Mouse (Mus musculus) frontal cortex, adult 2 months (tissue): ENCODE data around the gene Pla2g12b. TPM values are rescaled to one million over a fixed set of nuclear protein-coding genes. Genes with fewer than 3 reads are reported as not detected.
"Not testable (repeated sequence)": the region's sequence is repeated elsewhere in the genome, so short reads cannot be mapped to it uniquely, and the experiment has no call there.

ENCODE experiments used
- DNase-seq, 2 experiments: peaks; one replicate each; pipeline ENCODE4 v3.0.0; 2022; ENCODE audit warnings: low spot score in 1 of 2; ENCODE audit errors: extremely low spot score in 1 of 2
- polyA plus RNA-seq: library from polyadenylated mRNA; depleted of rRNA; stranded (reverse); fragments of >200 nt; gene quantifications from 2 replicates; pipeline ENCODE4 v1.2.3, GENCODE M21; 2012; rRNA removed

Gene Pla2g12b
- polyA plus RNA-seq, result 0.16 TPM in 1 of 2 replicates, not detected in the other

DNA sequence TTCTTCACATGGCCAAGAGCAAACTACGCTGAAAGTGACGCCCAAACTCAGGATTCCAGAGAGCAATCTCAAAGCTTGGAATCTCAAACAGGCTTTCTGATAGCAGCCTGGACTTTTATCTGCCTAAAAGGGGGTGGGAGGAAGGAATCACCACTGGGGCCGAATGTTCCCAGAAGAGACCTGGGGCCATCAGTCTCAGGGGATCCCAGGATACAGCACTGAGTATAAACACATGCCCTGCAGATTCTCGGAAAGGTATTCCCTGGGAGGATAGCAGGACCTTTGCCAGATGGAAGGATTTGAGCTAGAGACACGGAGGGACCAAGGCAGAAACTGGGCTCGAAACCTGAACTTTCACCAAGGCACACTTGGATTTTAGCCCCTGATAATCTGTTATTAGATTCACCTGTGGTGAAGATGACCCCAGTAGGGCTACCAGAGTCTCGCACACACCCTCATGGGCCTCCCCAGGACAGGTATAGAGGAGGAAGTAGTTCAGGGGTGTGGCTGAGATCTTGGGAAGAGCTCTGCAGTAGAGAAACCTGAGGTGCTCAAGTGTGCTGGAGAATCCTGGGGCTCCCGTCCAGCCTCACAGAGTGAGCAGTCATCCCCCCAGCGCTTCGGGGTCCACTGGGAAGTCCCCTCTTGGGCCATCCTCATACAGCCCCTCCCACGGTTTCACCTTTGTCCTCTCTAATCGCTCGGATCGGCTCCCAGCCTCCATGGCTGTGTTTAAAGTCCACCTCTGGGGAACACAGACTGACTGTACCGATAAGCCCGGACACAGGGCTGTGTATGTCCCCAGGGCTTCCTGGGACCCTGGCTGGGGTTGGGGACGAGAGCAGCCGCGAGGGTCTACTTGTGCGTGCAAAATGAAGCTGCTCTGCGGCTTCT lies at the start of gene Pla2g12b:
Gene Pla2g12b (plus strand): TSS at position 762 of the 894 bp plus-strand sequence.
- no peak for DNase-seq

DNA sequence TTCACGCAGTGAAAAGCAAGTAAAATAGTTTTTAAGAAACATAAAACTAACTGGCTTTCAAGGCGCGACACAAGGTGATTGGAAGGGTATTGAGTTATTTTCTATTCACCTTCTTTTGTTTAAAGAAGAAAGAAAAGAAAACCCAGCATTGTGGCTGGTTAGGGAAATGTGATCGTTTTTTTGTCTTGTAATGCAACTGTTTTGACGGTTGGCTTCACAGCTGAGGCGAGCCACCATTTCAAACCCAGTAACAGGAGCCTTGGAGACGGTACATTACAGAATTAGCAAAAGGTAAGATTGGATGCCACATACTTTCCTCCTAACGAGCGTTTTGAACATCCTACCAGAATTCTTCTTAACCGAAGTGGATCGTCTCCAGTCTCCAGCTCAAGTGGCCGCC lies 49.3 kb upstream of the Pla2g12b start:
- no peak for DNase-seq

DNA sequence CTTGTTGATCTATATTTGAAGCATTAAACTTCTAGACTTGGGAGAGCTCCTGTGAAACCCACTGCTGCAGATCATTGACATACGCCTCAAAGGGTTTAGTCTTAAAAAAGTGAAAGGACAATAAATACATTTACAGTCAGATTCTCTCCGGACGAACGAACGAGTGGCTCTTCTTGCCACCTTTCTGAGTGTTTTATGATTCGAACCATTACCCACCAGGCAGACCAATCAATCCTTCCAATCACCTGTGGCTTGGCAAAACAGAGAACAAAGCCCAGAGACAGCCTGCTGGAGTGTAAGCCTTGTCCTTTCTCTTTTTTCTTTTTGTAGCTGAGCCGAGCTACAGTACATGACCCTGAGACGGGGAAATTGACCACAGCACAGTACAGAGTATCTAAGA lies 48.4 kb upstream of the Pla2g12b start:
- no peak for DNase-seq

DNA sequence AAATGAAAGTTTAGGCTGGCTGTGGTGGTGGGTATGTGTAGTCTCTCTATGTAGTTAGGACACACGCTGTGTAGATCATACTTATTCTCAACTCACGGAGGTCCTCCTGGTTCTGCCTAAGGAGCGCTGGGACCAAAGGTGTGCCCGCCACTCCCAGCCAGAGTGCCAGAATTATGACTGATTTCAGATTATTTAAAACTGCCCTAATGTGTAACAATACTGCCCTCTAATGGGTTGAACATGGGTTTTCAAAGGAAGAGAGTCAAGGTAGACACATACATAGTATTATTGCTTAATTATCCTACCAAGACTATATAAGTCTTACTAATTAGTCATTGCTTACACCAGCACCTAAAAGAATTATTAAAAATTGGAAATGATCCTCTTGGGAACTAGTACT lies 44.7 kb upstream of the Pla2g12b start:
- DNase-seq, result peak in 1 of 2 experiments; percentile 14

DNA sequence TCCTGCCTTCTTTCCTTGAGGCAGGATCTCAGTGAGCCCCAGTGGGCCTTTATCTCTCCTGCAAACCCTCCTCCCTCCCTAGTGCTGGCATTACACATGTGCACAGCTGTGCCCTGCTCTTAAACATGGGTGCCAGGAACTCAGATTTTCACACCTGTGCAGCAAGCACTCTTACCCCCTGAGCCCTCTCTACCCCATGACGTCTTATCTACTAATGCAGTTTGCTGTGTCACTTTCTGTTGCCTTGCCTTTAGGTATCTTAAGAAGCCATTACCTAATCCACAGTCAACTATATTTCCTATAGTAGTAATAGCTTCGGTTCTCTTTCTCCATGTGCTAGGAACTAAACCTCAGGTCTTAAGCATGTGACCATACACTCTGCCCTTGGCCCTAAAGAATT lies 40.3 kb upstream of the Pla2g12b start:
- no peak for DNase-seq

DNA sequence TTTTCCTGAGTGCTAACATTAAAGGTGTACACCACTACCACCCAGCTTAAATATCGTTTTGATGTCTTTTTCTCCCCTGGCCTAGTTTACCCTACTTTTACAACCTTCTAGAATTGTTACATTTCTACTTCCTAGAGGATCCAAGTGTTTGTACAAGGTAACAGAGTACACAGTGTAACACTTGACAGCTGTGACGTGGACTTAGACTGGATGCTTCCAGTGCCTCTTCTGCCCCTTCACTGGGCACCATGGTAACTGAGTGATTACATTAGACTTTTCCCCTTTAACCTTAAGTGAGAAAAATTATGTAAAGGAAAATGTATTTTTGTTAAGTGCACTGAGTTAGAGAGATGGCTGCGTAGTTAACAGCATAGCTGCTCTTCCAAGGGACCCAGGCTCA lies 38.9 kb upstream of the Pla2g12b start:
- no peak for DNase-seq

DNA sequence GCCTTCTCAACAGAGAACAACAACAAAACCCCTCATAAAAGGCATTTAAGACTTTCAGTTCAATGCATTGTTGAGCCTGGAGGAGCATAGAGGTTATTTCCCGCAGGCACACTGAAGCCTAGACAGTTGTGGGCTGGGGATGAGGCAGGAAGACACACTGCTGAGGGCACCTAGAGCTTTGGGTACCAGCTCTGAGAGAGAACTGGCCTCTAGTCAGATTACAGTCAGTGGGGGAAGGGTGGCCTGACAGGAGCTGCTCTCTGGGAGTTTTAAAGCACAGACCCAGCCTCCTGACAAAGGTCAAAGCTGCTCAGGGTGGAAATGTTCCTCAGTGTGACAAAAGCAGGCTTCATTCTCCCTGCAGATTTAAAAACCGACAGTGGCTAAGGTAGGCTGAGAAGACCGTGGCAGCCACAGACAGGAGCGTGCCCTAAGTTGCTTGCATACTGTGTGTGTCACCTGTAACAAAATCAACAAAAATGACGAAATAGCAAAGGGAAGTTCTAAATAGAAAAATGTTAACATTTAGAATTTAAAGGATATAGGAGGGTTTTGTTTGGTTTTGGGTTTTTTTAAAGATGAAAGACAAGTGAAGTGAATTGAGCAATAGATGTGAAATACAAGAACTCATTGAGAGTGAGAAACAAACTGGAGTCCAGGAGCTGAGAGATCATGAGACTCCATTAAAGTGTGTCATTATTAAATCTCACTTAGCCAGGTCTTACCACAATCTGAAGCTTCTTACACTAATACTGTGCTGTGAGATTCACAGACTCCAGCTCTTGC lies 37.5 kb upstream of the Pla2g12b start:
- DNase-seq, result no peak

DNA sequence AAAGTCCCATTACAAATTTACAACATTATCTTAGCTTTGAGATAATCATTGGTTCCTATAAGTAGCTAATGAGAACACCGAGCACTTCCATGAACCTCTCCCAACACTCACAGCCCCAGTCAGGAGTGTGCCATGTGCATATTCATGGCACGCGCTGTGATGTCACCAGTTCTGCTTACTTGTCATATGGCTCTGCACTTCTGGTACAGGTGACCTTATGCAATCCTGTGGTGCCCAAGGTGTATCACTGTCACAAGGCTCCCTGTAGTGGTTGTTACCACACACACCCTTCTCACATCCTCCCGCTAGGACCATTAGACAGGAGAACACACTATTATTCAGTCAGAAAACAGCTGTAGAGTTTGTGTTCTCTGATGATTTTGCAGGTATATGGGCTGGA lies 36.7 kb upstream of the Pla2g12b start:
- DNase-seq, result no peak

DNA sequence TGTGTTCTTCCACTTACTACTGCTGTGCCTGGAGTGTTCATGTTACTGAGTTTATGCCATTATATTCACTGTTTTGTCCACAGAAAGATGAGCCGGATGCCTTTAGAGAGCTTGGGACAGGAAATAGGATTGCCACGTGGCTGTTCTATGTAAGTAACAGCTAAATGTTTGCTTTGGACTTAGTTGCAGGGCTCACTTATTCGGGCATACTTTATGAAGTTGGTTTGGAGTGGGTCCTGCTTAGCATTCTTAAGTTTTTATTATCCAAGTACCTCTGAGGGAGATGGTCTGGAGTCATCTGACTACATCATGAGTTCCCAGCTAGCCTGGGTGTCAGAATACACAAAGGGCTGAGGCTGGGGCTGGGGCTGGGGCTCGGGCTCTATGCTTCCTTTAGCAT lies 36.3 kb upstream of the Pla2g12b start:
- DNase-seq, result no peak

DNA sequence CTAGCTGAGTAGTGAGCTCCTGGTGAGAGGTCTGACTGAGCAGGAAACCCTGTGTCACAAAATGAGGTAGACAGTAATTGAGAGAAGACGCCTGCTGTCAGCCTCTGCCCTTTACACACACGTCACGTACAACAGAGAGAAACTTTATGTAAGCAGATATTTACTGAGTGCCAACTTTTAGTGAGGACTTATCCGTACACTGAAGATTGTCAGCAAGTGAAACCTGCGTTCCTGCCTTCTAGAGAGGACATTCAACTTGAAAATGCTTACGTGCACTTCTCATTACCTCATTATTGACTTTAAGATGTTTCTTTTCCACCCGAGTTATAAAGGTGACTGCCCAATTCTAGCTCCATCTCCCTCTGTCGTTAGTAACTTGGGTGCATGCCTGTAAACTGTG lies 34.7 kb upstream of the Pla2g12b start:
- DNase-seq, result no peak

DNA sequence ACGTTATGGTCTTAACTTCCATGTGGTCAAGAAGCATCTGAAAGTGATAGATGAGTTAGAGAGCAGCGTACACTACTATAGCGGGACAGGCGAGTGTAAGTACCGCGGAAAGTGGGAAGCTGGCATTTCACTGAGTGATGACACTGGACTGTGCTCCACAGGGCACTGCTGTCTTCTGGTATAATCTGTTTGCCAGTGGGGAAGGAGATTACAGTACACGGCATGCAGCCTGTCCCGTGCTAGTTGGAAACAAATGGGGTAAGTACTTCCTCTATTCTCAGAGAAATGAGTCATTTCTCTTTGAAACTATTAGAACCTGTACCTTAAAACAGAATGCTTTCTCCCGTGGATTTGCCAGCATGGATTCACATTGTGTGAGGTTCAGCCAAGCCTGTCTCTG lies 34.0 kb upstream of the Pla2g12b start:
- no peak for DNase-seq

DNA sequence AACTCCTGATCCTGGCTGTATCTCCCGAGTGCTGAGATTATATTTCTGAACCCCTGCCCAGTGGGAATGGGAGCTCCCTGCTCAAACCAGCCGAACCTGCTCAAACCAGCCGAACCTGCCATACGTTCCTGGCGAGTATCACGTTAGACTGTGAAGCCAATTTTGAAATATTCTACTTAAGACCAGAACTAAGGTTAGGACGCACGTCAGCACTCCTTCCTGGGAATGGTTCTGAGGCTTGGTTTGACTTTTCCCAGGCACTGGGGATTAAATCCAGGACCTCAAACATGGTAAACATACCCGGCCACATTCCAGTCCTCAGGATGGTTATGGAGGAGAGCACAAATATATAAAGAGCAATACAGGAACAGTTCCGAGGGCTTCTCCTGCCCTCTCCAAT lies 25.6 kb upstream of the Pla2g12b start:
- no peak for DNase-seq

DNA sequence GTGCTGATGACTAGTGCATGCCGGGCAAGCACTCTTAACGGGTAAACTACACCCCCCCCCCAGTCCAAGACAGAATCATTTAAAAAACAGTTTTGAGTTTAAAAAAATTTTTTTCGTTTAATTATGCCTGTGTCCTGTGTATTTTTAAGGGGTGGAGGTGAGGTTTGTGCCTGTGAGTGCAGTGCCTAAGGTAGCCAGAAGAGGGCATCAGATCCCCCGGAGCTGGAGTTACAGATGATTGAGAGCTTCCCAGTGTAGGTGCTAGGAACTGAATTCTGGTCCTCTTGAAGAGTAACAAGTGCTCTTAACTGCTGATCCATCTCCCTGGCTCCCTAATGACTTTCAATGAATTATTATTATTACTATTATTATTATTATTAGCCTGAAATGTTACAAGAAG lies 24.7 kb upstream of the Pla2g12b start:
- no peak for DNase-seq

DNA sequence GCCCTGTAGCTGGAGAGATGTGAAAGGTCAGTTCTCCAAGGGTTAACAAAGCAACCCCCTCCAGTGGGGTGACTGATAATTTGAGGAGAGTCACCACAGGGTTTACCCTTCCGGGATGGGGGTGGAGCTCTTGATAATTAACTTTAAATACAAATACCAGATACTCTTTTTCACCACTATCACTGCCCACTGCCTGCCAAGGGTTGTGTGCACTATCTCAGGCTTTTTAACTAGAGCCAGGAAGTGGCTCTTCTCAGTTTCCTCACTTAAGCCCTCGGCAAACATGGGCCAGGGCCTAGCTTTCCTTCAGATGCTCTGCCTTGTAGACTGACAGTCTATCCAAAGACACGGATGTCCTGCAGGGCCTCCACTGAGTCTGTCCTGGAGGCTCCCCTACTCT lies 23.5 kb upstream of the Pla2g12b start:
- DNase-seq, result no peak

DNA sequence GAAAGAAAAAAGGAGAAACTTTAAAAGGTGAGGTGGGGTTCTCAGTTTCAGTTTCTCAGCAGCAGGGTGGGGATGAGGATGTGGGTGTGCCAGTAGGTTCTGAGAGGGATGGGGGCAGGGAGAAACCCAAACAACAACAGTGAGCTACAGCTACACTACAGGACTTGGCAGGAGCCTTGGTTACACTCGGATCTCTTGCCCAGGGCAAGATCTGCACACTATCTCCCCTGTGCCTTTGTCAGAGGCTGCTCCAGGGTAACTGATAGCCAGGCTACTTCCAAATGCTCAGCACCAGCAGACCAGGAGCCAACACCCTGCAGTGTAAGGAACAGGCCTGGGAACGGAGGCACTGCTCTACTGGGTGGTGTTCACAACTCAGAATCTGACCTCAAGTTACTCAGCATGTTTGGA lies 23.0 kb upstream of the Pla2g12b start:
- no peak for DNase-seq

DNA sequence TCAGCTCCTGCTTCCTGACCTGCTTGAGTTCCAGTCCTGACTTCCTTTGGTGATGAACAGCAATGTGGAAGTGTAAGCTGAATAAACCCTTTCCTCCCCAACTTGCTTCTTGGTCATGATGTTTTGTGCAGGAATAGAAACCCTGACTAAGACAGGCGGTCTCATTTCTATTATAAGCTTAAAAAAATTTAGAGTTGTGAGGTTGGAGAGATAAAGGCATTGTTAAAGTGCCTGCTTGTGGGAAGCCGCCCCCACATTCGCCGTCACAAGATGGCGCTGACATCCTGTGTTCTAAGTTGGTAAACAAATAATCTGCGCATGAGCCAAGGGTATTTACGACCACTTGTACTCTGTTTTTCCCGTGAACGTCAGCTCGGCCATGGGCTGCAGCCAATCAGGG lies 21.9 kb upstream of the Pla2g12b start:
- not testable (repeated sequence) for DNase-seq

DNA sequence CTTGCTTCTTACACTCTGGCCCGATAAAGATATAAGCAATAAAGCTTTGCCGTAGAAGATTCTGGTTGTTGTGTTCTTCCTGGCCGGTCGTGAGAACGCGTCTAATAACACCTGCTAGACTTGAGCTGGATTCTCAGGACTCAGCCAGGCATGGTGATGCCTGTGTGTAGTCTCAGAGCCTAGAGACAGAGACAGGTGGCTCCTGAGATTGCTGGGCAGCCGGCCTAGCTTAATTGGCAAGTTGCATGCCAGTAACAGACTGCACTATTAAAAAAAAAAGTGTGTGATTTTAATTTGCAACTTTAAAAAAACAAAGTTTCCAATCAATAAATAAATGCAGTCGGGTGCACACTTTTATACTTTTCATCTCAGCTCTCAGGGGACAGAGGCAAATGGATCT lies 16.5 kb upstream of the Pla2g12b start:
- DNase-seq, result peak in 1 of 2 experiments; percentile 22

DNA sequence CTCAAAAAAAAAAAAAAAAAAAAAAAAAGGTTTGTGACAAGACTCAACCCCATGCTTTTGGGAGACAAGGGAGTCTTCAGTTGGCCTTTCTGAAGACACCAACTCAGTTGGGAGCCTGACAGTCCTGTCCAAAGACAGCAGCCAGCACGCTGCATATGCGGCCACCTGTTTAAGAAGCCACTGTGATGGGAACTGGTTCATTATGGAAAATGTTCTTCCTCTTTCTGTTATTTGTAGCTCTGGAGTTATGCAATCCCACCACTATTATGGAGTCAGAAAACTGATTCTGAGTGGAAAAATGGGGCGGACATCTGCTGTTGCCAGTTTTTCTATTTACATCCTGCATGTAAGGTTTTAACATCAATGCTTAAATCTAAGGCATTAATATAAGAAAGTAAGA lies 13.8 kb upstream of the Pla2g12b start:
- DNase-seq, result peak; percentile 25 to 45

DNA sequence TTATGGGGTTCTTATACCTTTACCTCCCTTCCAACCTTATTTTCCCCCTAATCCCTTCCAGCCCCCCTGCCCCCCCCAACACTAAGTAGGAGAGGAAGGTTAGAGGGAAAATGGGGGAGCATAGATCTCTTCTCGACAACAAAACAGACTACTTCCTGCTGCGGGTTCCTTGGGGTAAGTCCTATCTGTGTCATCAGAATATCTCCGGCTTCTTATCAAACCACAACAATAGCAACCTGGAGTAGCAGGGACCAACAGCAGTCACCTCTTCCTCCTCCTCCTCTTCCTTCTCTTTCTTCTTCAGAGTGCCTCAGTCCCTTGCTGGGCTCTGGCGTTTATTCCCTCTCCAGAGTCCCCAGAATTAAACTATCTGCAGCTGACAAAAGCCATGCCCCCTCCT lies 11.6 kb upstream of the Pla2g12b start:
- no peak for DNase-seq

DNA sequence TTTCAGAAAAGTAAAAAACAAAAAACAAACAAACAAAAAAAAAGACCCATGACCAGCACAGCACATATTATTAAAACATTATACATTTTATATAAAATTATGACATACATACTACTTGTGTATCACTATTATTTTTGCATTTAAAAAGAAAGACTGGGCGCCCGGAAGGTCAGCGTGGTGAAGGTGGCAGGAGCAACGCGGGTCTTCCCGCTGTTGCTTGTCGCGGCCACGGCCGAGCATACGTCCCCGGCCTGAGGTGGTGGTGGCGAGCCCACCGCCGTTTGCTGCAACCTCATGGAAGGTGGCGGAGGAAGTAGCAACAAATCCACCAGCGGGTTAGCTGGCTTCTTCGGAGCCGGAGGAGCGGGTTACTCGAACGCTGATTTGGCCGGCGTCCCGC lies 8.0 kb upstream of the Pla2g12b start, which contains the start of gene Gm10273:
Gene Gm10273 (plus strand): TSS at position 172 of the 400 bp plus-strand sequence.
- DNase-seq, result not testable (repeated sequence)

DNA sequence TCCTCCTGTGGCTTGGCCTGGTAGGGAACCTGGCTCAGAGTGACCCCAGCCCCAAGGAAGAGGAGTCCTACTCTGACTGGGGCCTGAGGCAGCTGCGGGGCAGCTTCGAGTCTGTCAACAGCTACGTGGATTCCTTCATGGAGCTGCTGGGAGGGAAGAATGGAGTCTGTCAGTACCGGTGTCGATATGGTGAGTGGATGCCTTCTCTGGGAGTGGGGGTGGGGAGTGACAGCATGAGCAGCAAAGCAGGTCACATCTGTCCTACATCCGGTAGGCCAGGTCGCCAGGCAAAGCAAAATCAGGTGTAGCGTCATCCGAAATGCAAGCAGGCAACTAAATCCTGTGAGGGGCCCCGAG lies 311 bp downstream of the Pla2g12b start:
- DNase-seq, result no peak

DNA sequence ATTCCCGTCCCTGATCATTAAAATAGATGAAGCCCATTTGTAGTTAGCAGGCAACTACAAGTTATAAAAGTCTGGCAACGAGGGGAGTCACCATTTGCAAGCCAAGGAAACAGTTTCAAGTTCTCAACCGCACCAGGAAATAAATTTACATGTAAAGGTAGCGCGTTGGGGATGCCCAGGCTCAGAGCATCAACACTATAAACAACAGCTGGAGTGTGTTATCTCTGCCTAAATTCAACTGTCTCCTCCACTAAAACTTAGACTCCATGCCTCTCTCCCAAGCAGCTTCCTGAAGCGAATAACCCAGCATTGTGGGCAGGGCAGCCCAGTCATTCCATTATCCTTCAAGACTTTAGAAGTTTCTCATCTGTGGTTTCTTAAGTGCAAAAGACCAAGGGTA lies 5.0 kb downstream of the Pla2g12b start:
- no peak for DNase-seq
